Mouse (Mus musculus) intestine, embryonic 15.5 days (tissue): ENCODE measurements at regions not wholly inside any gene's neighbourhood (a gene's known extent, or its start where the extent isn't known, plus 50 kb on each side); places are given as distances from the start of the nearest gene placed in this dataset.
"Not testable (repeated sequence)": the region's sequence is repeated elsewhere in the genome, so short reads cannot be mapped to it uniquely, and the experiment has no call there.

ENCODE experiments used
- ATAC-seq: fragments of 200-750 bp; cut with Nextera tagmentation; 2 replicates; pipeline ENCODE4 v1.8.0; 2017; ENCODE audit warnings: moderate TSS enrichment, moderate library complexity
- H3K27ac ChIP-seq: fragments of 300-500 bp; sonication (generic); 2 replicates; pipeline ENCODE4 v1.5.1; 2015; ENCODE audit warnings: mild to moderate bottlenecking, inconsistent platforms
- H3K27me3 ChIP-seq: fragments of 300-500 bp; sonication (generic); replicated peaks from 2 replicates; pipeline ENCODE4 v1.6.1; 2015; ENCODE audit warnings: inconsistent platforms
- H3K36me3 ChIP-seq: fragments of 300-500 bp; sonication (generic); 2 replicates; pipeline ENCODE4 v1.6.1; 2015; ENCODE audit warnings: inconsistent platforms
- H3K4me1 ChIP-seq: fragments of 300-500 bp; sonication (generic); replicated peaks from 2 replicates; pipeline ENCODE4 v1.6.1; 2015; ENCODE audit warnings: inconsistent platforms
- H3K4me2 ChIP-seq: fragments of 300-500 bp; sonication (generic); replicated peaks from 2 replicates; pipeline ENCODE4 v1.6.1; 2015; ENCODE audit warnings: mild to moderate bottlenecking, inconsistent platforms
- H3K4me3 ChIP-seq: fragments of 300-500 bp; sonication (generic); replicated peaks from 2 replicates; pipeline ENCODE4 v1.5.1; 2015; ENCODE audit warnings: inconsistent platforms
- H3K9ac ChIP-seq: fragments of 300-500 bp; sonication (generic); 2 replicates; pipeline ENCODE4 v1.6.1; 2015; ENCODE audit warnings: inconsistent platforms
- H3K9me3 ChIP-seq: fragments of 300-500 bp; sonication (generic); 2 replicates; pipeline ENCODE4 v1.6.1; 2016; ENCODE audit warnings: inconsistent platforms
- WGBS: fragments of 180-500 bp; shearing (Covaris S2); methylation state at CpG from one replicate; pipeline ENCODE4 v1.1.7; 2015; 5-methylcytosine and 5-hydroxymethylcytosine counted together

DNA sequence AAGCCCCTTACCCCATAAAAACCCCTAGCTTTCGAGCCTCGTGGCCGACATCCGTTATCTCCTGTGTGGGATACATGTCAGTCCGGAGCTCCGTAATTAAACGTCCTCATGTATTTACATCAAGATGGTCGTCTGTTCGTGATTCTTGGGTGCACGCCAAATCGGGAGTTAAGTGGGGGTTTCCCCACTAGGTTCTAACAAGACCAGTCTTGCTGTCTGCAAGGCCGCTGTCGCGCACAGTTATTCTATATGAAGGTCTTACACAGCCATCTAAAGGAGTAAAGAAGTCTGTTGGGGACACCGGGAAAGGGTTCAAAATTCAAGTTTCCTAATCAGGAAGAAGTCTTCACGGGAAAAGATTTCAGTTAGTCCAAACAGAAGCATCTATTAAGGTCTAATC, 50.5 kb upstream of the Rhobtb1 start:
- not testable (repeated sequence) for H3K4me3 ChIP-seq, H3K36me3 ChIP-seq, H3K4me2 ChIP-seq, H3K9ac ChIP-seq, H3K27ac ChIP-seq, ATAC-seq, H3K4me1 ChIP-seq, H3K9me3 ChIP-seq, H3K27me3 ChIP-seq
- 50% methylated on average over 16 of the region's 16 CpGs for WGBS
